Mouse (Mus musculus) ovary, postnatal 36 days (tissue): Measurements from ENCODE around the gene Cdk19.
"Not testable (repeated sequence)": the region's sequence is repeated elsewhere in the genome, so short reads cannot be mapped to it uniquely, and the experiment has no call there.

Experiments
- DNase-seq: peaks from one replicate; pipeline ENCODE4 v3.0.0; 2022; ENCODE audit warnings: low spot score, mixed read lengths

Cdk19 gene

GRCm38 (mm10) chr10:40393447-40394143 is 54.2 kb downstream of the Cdk19 start:
- DNase-seq = no peak

GRCm38 (mm10) chr10:40398842-40399241 is 59.5 kb downstream of the Cdk19 start:
- DNase-seq = no peak

DNA sequence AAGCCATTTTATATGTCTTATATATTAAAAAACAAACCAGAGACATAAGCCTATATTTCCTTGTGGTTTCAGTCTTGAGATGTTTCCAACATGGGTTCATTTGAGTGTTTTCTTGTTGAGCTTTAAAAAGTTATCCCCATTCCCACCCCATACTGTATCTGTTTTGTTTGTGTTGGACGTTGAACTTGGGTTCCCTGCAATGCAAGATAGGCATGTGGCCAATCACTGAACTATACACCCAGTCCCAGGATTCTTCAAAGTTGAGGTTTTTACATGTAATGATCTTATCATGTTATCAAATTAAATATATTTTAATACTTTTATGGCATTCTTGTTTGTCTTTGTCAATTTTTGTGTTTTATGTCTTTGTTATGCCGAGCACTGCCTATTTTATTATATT is 60.0 kb downstream of the Cdk19 start:
- no peak for DNase-seq

- no peak for DNase-seq
Measured at GRCm38 (mm10) chr10:40400293-40400692, 60.9 kb downstream of the Cdk19 start.

DNA sequence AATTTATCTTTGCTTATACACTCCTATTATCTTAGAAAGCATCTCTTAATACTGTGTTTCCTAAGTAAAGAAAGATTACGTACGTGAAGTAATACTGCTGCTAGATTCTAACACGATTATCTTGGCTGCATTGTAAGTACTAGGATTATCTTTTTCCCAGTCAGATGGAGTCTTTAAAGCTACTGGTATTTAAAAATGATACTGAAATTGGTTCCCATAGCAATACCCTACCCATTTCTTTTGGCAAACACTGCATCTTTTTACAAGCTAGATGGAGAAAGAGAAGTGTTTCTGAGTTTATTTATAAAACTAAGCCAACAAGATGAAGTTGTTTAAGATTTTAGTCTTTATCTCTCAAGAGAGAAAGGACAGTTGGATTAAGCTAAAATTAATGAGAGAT is 67.3 kb downstream of the Cdk19 start:
- DNase-seq = no peak

DNA sequence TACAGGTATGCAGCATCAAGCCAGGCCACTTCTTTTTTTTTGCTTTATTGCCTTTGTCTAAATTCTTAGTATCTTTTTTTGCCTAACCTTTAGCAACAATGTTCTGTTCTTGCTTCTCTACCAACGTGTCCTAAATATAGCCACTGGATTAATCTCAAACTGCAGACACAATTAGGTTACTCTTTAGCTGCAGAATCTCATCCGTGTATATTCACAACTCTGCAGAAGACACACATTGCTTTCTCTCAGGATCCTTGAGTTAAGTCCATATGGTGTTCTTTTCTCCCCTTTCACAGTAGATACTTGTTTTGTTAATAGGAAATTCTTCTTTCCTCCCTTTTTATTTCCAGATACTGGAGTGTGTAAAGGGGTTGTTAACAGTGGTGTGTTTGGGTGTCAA is 70.0 kb downstream of the Cdk19 start:
- no peak for DNase-seq

- no peak for DNase-seq
Measured at GRCm38 (mm10) chr10:40411370-40411769, 72.0 kb downstream of the Cdk19 start.

GRCm38 (mm10) chr10:40416944-40417343 is 77.6 kb downstream of the Cdk19 start:
- DNase-seq = peak; percentile 33

DNA sequence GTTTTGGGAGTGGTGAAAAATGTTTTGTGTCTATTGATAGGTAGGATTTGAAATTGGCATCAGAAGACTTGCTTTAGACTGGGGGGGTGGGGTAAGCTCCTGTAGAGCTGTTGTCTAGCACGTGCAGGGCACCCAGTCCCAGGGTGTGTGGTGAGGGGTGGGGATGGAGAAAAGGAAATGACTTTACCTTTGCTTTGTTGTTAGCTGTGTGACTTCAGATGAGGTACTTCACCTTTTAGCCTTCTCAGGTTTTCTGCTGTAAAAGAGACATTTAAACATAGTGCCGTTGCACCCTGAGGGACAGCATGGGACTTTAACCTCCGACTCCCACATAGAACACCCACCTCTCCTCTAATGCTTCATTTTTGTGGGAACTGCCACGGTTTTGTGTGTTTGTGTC is 80.5 kb downstream of the Cdk19 start:
- DNase-seq = no peak

DNA sequence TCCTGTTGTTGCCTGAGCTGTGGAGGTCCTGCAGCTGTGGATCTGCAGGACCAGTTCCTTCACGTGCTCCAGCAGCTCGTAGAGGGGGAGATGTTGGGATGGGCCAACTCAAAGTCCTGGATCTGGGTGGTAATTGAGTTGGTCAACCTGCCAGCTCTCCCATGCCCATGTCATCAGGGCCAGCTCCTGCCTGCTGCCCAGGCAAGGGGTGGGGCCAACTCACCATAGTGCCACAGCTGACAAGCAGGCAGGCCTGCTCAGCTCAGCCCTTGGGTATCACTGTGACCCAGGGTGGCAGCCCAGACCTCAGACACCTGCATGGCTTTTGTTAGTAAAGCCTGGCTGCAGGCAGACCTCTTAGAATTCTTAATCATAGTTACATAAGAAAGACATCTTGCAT is 81.3 kb downstream of the Cdk19 start:
- DNase-seq = no peak

- no peak for DNase-seq
Measured at GRCm38 (mm10) chr10:40421724-40422123, 82.4 kb downstream of the Cdk19 start.

- DNase-seq = no peak
Measured at GRCm38 (mm10) chr10:40422696-40423095, 83.3 kb downstream of the Cdk19 start.

- DNase-seq = not testable (repeated sequence)
Measured at GRCm38 (mm10) chr10:40424428-40424827, 85.1 kb downstream of the Cdk19 start.

GRCm38 (mm10) chr10:40425243-40426095 is 86.1 kb downstream of the Cdk19 start:
- no peak for DNase-seq

GRCm38 (mm10) chr10:40426096-40426450 is 86.7 kb downstream of the Cdk19 start:
- no peak for DNase-seq

DNA sequence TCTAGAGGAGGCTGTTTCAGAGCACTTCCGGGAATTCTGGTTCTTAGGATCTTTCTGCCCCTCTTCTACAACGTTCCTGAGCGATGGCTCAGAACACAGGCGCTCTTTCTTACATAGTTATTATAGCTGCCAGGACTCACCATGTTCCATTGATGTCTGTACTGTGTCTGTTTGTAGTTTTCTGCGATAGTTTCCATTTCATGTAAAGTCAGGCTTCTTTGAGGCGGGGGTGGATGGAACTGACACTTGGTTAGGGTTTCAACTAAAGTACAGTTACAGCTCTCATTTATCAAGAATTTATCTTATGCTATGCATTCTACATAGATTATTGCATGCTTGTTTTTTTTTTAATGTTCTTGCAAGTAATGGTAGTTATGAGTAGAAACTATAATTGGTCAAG is 89.3 kb downstream of the Cdk19 start:
- DNase-seq = no peak

DNA sequence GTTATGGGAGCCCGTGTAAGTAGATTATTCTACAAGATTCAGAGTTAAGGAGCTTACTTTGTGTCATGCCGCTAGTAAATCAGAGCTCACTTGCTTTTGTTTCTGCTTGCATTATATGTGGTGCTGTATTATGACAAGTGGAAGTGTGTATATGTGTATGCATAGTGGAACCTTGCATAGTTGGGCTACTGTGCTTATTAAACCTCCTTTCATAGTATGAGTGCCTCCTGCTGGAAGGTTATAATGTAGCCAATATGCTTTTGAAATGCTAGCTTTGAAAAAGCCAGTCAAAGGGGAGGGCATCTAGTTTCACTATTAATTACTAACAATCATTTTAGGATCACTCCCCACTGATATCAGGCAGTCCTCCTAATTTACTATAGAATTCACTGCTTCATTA is 89.7 kb downstream of the Cdk19 start:
- DNase-seq = no peak

DNA sequence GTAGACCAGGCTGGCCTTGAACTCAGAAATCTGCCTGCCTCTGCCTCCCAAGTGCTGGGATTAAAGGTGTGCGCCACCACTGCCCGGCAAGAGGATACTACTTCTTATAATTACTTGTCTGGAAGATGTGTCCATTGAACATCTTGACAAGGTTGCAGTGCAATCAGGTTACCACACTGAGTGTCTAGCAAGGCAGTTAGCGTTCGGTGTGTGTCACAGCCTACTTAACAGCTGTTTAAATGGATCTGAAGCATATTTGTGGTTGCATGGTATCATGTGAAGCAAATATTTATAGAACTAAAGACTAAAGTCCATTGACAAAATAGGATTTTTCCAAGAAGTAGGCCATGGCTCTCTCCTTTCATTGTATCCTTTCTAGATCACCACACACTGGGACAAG is 90.8 kb downstream of the Cdk19 start:
- DNase-seq = no peak

DNA sequence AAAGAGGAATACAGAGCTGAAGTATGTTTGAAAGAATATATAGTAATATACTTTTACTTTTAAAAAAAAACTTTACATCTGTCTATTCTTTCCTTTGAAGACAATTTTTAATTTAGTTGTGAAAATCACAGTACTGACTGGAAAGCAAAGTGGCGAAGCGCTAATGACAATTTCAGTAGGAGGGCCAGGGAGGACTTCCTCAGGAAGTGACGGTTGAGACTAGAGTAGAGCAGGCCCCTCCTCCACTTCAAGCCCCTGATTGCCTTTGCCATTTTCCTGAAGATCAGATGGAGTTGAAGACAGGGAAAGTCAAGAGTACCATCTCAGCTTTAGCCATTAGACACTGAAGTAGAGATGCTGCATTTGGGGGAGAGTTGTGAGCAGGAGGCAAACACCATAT is 92.6 kb downstream of the Cdk19 start:
- no peak for DNase-seq

DNA sequence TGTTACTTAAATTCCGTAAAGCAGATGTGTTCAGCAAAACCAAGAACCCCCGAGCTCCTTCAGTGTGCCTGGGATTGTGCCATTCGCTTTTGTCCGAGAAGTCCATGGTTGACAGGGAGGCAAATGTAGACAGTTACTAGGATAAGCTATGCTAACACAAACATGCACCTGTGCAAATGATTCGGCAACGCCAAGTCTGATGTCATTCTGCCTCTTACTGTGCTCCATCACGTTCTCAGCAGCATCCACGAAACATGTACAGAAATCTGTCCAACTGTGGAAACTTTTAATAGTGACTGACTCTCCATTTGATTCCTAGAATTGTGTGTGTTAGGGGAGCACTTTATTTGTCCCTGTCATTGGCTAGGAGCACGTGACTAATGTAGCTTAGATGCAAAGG is 93.0 kb downstream of the Cdk19 start:
- DNase-seq = no peak

- DNase-seq = no peak
Measured at GRCm38 (mm10) chr10:40435402-40435801, 96.0 kb downstream of the Cdk19 start.

GRCm38 (mm10) chr10:40437117-40437516 is 97.8 kb downstream of the Cdk19 start:
- no peak for DNase-seq

DNA sequence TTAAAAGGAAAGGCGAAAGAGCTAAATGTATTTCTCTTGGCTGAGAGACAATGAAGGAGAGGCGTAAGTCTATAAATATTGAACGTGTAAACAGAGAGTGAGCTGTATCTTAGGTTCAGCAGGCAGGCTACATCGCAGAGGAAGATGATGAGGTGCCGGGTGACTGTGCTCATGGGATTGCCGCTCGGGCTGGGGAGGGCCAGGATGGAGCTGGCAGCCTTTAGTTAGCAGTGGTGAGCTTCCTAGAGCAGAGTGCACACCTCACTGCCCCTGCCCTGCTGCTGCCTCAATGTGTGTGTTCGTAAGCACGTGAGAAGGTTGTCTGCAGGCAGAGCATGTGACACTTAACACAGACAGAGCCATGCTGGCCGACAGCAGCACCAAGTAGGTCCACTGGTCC is 101.4 kb downstream of the Cdk19 start:
- no peak for DNase-seq

- no peak for DNase-seq
Measured at GRCm38 (mm10) chr10:40442076-40442475, 102.7 kb downstream of the Cdk19 start.
